ENCODE assay signal across 8 mouse cellular contexts in the genomic region with DNA sequence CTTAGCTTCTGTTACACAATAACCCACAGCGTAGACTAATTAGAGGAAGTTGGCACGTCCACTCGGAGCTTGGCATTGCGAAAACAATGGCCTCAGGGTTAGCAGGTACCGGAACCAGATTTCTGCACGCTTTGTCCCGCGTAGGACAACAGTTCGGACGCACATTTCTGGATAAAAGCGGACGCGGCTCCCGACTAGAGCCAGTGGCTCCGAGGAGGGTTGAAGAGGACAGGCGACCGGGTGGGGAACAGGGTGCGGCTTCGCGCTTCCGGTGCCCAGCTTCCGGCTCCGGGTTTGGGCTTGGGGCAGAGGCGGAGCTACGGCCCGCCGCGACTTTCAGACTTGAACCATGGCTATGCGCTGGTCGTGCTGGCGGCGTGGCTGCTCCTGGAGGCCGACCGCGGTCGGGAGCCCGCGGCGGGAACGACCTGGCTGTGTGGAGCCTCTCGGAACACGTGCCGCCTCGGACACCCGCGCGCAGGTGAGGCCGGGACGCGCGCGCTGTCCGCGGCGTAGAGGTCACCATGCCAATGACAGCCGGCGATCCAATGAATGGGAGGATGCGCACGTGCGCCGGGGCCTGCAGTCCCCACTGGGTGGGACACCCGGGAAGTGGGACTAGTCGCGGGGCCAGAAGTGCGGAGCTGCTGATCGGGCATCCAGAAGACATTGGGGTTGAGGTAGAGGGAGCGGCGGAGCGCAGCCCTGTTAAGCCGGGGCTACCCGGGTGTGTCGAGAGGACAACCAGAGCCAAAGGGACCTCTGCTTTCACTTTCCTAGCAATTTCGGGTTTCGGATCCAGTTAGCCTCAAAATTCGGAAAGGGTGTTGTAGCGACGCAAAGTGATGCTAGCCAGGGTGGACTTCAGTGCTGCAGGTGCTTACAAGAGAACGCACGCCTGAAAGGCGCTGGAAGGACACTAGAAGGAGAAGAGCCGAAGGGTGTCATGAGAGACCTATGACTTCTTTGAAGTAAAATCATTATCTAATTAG. TPM values are rescaled to one million over a fixed set of nuclear protein-coding genes. Genes with fewer than 3 reads are reported as not detected.
DNase-seq lines count a peak whose midpoint lies in the region; ATAC-seq and TF ChIP-seq lines count a peak whose summit lies in the region.

TSS of gene Pdss1 (plus strand) at position 241 of the 992 bp plus-strand sequence.

- H3K9ac ChIP-seq in ES-Bruce4 (ENCODE audit: low read depth, poor library complexity, severe bottlenecking) = peak within 1 kb of the TSS; percentile 84
- peak within 1 kb of the TSS; percentile 85 for H3K9ac ChIP-seq in forebrain, embryonic 13.5 days
- peak within 1 kb of the TSS; percentile 80 for H3K9ac ChIP-seq in liver, postnatal 0 days (replicated peaks)
- peak within 1 kb of the TSS; percentile 81 for H3K9ac ChIP-seq in neural tube, embryonic 14.5 days (replicated peaks; ENCODE audit: low read depth, low read length)

- H3K27me3 ChIP-seq in ES-Bruce4 (ENCODE audit: control insufficient read depth, insufficient read depth, low read length, poor library complexity, severe bottlenecking) = no peaks in the 10 kb centered on the region
- no peaks in the 10 kb centered on the region for H3K27me3 ChIP-seq in forebrain, embryonic 13.5 days
- H3K27me3 ChIP-seq in liver, postnatal 0 days (ENCODE audit: insufficient read depth, low read length) = no peaks in the 10 kb centered on the region
- no peaks in the 10 kb centered on the region for H3K27me3 ChIP-seq in neural tube, embryonic 14.5 days (ENCODE audit: control insufficient read depth, insufficient read depth, low read length)

- no peaks in the 10 kb centered on the region; the same call in 1 of the 2 replicates for H3K36me3 ChIP-seq in ES-Bruce4 (ENCODE audit: control insufficient read depth, insufficient read depth, low read length, poor library complexity, severe bottlenecking)
- no peaks in the 10 kb centered on the region for H3K36me3 ChIP-seq in forebrain, embryonic 13.5 days (ENCODE audit: poor library complexity, severe bottlenecking)
- H3K36me3 ChIP-seq in liver, postnatal 0 days (replicated peaks; ENCODE audit: insufficient read depth, low read length) = peaks cover 6% of the 10 kb centered on the region; the same call in 1 of the 2 replicates
- no peaks in the 10 kb centered on the region for H3K36me3 ChIP-seq in neural tube, embryonic 14.5 days (ENCODE audit: control insufficient read depth, insufficient read depth, low read length)

- TF ChIP-seq EP300 in ES-Bruce4 (IDR thresholded peaks at IDR 0.05; ENCODE audit: insufficient read depth, low read depth, low read length) = 0 out of 2 replicates have a peak, but pooled peaks have one; percentile 18
- TF ChIP-seq EP300 in liver, postnatal 0 days (IDR thresholded peaks at IDR 0.05; ENCODE audit: low read depth) = peak; percentile 78

- H3K4me1 ChIP-seq in ES-Bruce4 (ENCODE audit: control insufficient read depth, insufficient read depth, low read length) = peaks cover 1% of the 10 kb centered on the region
- H3K4me1 ChIP-seq in forebrain, embryonic 13.5 days = peaks cover 17% of the 10 kb centered on the region; the same call in 1 of the 2 replicates
- peaks cover 10% of the 10 kb centered on the region; the same call in 1 of the 2 replicates for H3K4me1 ChIP-seq in liver, postnatal 0 days (ENCODE audit: insufficient read depth)
- peaks cover 9% of the 10 kb centered on the region; the same call in 1 of the 2 replicates for H3K4me1 ChIP-seq in neural tube, embryonic 14.5 days (ENCODE audit: control insufficient read depth, insufficient read depth, low read length)

- peak; percentile 94 to 95 for DNase-seq in heart, postnatal 10 days
- DNase-seq in large intestine, adult 2 months (ENCODE audit: low read depth, low spot score) = peak; percentile 87
- peak; percentile 95 for DNase-seq in liver, postnatal 0 days
- peak; percentile 89 for DNase-seq in testis, postnatal 10 days (ENCODE audit: low spot score)

- H3K4me2 ChIP-seq in forebrain, embryonic 13.5 days = peak within 1 kb of the TSS; percentile 80
- H3K4me2 ChIP-seq in liver, postnatal 0 days (ENCODE audit: low read depth, low read length) = peak within 1 kb of the TSS; percentile 78
- peak within 1 kb of the TSS; percentile 75 for H3K4me2 ChIP-seq in neural tube, embryonic 14.5 days (ENCODE audit: low read depth, low read length)

- WGBS in forebrain, embryonic 13.5 days = under 1% methylated on average over 81 of the region's 81 CpGs
- WGBS in large intestine, adult 2 months = under 1% methylated on average over 81 of the region's 81 CpGs
- 2% methylated on average over 77 of the region's 81 CpGs for WGBS in liver, postnatal 0 days (ENCODE audit: insufficient replicate concordance)
- WGBS in neural tube, embryonic 14.5 days = under 1% methylated on average over 81 of the region's 81 CpGs

- no peaks in the 10 kb centered on the region for H3K9me3 ChIP-seq in ES-Bruce4 (replicated peaks; ENCODE audit: control insufficient read depth, insufficient read depth, low read length, poor library complexity, severe bottlenecking)
- no peaks in the 10 kb centered on the region for H3K9me3 ChIP-seq in forebrain, embryonic 13.5 days (replicated peaks)
- no peaks in the 10 kb centered on the region for H3K9me3 ChIP-seq in liver, postnatal 0 days (ENCODE audit: low read length)
- no peaks in the 10 kb centered on the region for H3K9me3 ChIP-seq in neural tube, embryonic 14.5 days (ENCODE audit: control insufficient read depth, low read length)

- peak; percentile 99 for ATAC-seq in cerebellum, adult (ENCODE audit: insufficient number of reproducible peaks, low FRiP score, low TSS enrichment)
- ATAC-seq in forebrain, embryonic 13.5 days = peak; percentile 99
- peak; percentile 99 for ATAC-seq in liver, postnatal 0 days
- ATAC-seq in neural tube, embryonic 14.5 days (ENCODE audit: low read depth) = peak; percentile 99

- TF ChIP-seq POLR2A in ES-Bruce4 (IDR thresholded peaks at IDR 0.05; ENCODE audit: insufficient read depth, low read length) = no peak

- peak within 1 kb of the TSS; percentile 99 for H3K4me3 ChIP-seq in ES-Bruce4 (ENCODE audit: low read depth, low read length)
- H3K4me3 ChIP-seq in forebrain, embryonic 13.5 days = peak within 1 kb of the TSS; percentile 80
- H3K4me3 ChIP-seq in liver, postnatal 0 days (ENCODE audit: low read depth, low read length) = peak within 1 kb of the TSS; percentile 82
- peak within 1 kb of the TSS; percentile 89 for H3K4me3 ChIP-seq in neural tube, embryonic 14.5 days (ENCODE audit: low read depth, low read length)

- TF ChIP-seq CTCF in ES-Bruce4 (IDR thresholded peaks at IDR 0.05; ENCODE audit: low read depth, low read length) = no peak
- TF ChIP-seq CTCF in liver, postnatal 0 days (IDR thresholded peaks at IDR 0.05; ENCODE audit: low read depth) = no peak

- H3K27ac ChIP-seq in ES-Bruce4 (ENCODE audit: insufficient read depth, low read length) = peak within 1 kb of the TSS; percentile 38; the same call in 1 of the 2 replicates
- H3K27ac ChIP-seq in forebrain, embryonic 13.5 days = peak within 1 kb of the TSS; percentile 83
- peak within 1 kb of the TSS; percentile 84 for H3K27ac ChIP-seq in liver, postnatal 0 days (ENCODE audit: low read depth)
- peak within 1 kb of the TSS; percentile 86 for H3K27ac ChIP-seq in neural tube, embryonic 14.5 days (ENCODE audit: low read depth, low read length)

- intact Hi-C loops in heart, postnatal 10 days (cut with DNase I) = loop anchor here (2.0 to 10.0 kb wide), 3 partner anchors 139 to 261 kb away; partner anchors contain the start of genes Acbd5, Mastl and Yme1l1

RNA-seq across cellular contexts. Expression of gene Pdss1, which starts in this region (rescaled TPM):
- polyA plus RNA-seq in ES-Bruce4 (2011; ENCODE audit: insufficient read depth, insufficient read length, low read depth, missing spikeins) = 20.2 and 24.1 TPM in 2 replicates
- 26.0 and 27.4 TPM in 2 replicates for polyA plus RNA-seq in forebrain, embryonic 13.5 days (2015; fragmentation: Nextera tagmentation; extraction: Ambion mirVana)
- 10 to 100 TPM; 32.6 to 34.0 TPM for total RNA-seq in heart, postnatal 10 days (2021)
- 17.8 and 24.1 TPM in 2 replicates for polyA plus RNA-seq in large intestine, adult 2 months (2012; rRNA removed)
- 10.1 and 11.8 TPM in 2 replicates for polyA plus RNA-seq in liver, postnatal 0 days (2015; fragmentation: Nextera tagmentation; extraction: Ambion mirVana)
- 27.9 TPM in 2 replicates for polyA plus RNA-seq in neural tube, embryonic 14.5 days (2014; fragmentation: Nextera tagmentation; extraction: Ambion mirVana)

Comparison
In these comparisons a context has a peak if more than half of its experiments do, and no peak if none do; other contexts are left out.
1. Peak in every context shown above with its lines: DNase-seq, ATAC-seq, H3K4me3 ChIP-seq and H3K27ac ChIP-seq.